Mouse (Mus musculus) hindbrain, postnatal 0 days (tissue): ENCODE measurements around the gene Ehd4. TPM values are rescaled to one million over a fixed set of nuclear protein-coding genes. Genes with fewer than 3 reads are reported as not detected.

Experiments used
- ATAC-seq: fragments of 200-750 bp; cut with Nextera tagmentation; 2 replicates; pipeline ENCODE4 v1.8.0; 2017; ENCODE audit warnings: mild to moderate bottlenecking, moderate TSS enrichment, moderate library complexity
- DNase-seq: peaks from one replicate; pipeline ENCODE4 v3.0.0-alpha.2; 2015; ENCODE audit warnings: low spot score
- H3K27ac ChIP-seq: fragments of 300-500 bp; sonication (generic); 2 replicates; pipeline ENCODE4 v1.5.1; 2014; ENCODE audit warnings: mild to moderate bottlenecking
- H3K27me3 ChIP-seq: fragments of 300-500 bp; sonication (generic); 2 replicates; pipeline ENCODE4 v1.6.1; 2014; ENCODE audit warnings: low read length, mixed read lengths; ENCODE audit not compliant: insufficient read depth
- H3K36me3 ChIP-seq: fragments of 300-500 bp; sonication (generic); 2 replicates; pipeline ENCODE4 v1.6.1; 2014; ENCODE audit warnings: low read length, mixed read lengths; ENCODE audit not compliant: insufficient read depth
- H3K4me1 ChIP-seq: fragments of 300-500 bp; sonication (generic); 2 replicates; pipeline ENCODE4 v1.6.1; 2014; ENCODE audit warnings: antibody characterized with exemption, low read length, mixed read lengths; ENCODE audit not compliant: insufficient read depth
- H3K4me2 ChIP-seq: fragments of 300-500 bp; sonication (generic); 2 replicates; pipeline ENCODE4 v1.6.1; 2014; ENCODE audit warnings: low read depth, mild to moderate bottlenecking, low read length, moderate library complexity, mixed read lengths
- H3K4me3 ChIP-seq: fragments of 300-500 bp; sonication (generic); 2 replicates; pipeline ENCODE4 v1.5.1; 2014; ENCODE audit warnings: low read length
- H3K9ac ChIP-seq: fragments of 300-500 bp; sonication (generic); replicated peaks from 2 replicates; pipeline ENCODE4 v1.6.1; 2014; ENCODE audit warnings: mild to moderate bottlenecking, low read length, moderate library complexity, mixed read lengths
- H3K9me3 ChIP-seq: fragments of 300-500 bp; sonication (generic); 2 replicates; pipeline ENCODE4 v1.6.1; 2016; ENCODE audit warnings: low read length, mixed read lengths
- CTCF ChIP-seq: IDR thresholded peaks from 2 replicates; pipeline ENCODE4 v1.5.1; 2016; ENCODE audit warnings: antibody characterized with exemption, control low read depth, low read depth
- WGBS: fragments of 180-500 bp; shearing (Covaris S2); extraction: QIAGEN DNeasy Blood & Tissue Kit; methylation state at CpG from one replicate; pipeline ENCODE4 v1.1.7; 2014; 5-methylcytosine and 5-hydroxymethylcytosine counted together
- polyA plus RNA-seq: library from polyadenylated mRNA; unstranded; fragments of >200 nt; fragmentation: Nextera tagmentation; extraction: Ambion mirVana; gene quantifications from 2 replicates; pipeline ENCODE4 v1.2.1, GENCODE M21; 2015
- total RNA-seq: library from RNA; depleted of rRNA; stranded (reverse); fragments of >200 nt; gene quantifications from 2 replicates; pipeline ENCODE4 v1.2.3, GENCODE M21; 2014

Gene Ehd4
- total and polyA plus RNA-seq, 2 experiments from 2014 or later: 6.3 to 24.6 TPM

DNA sequence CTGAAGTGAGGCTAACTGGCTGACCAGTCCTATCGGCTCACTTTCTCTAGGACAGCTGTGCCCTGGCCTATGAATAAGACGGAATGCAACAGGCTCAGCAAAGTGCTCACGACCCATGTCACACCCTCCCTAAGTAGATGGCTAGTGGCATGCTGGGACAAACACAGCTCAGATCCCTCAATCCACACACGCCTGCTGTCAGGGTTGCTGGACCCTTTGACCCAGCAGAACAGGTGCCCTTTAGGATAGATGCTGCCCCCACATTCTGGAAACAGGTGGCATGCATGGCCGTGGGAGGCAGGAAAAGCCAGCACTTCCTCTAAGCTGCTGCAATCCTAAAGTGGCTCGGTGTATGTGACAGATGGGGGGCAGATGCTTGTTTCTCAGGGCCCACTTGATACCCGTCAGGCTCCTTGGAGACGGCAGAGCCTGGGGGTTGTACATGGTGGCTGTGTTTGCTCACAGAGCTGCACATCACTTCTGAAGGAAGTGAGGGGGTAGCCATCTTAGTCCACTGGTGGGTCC, 84.9 kb downstream of the Ehd4 start:
- no peak for ATAC-seq
- H3K9ac ChIP-seq: no peak overlapping the region
- WGBS: 55% methylated on average over 8 of the region's 8 CpGs

DNA sequence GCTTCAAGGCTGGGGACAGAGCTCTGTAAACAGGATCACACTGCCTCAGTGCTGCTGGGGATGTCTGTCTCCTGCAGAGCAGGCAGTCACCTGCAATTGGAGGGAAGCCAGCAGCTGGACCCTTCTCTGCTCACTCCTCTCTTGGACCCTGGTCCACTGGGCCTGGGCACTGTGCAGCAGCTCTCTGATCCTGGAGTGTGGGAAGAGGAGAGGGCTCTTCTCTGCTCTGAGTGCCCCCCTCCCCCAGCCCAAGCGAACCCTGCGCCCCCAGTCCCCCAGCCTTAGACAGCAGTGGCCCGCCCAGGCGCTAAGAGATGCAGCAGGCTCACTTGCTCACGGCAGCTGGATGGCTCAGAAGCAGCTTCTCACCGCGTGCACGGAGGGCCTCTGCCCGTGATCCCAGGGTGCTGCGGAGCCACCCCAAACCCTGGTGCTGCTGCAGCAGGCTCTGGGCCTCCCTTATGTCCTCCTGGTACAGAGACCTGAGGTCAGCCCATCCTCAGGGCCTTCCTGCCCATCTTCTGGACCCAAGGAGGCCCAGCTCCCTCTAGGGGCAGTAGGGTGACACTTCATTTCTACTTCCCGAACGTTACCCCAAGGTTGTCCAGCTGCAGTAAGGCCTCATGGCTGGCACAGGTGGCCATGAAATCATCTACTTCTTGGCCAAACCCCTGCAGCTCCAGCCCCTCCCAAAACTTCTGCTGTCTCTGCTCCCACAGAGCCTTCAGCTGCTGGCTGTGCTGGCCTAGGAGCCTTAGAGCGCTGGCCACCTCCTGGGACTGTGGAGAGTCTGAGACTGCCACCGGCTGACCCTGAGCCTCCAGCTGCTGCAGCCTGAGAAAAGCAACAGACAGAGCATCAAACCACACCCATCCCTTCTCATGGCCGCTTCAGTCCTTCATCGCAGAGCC, 85.6 kb downstream of the Ehd4 start:
- no peak overlapping the region for H3K4me3 ChIP-seq
- peak; percentile 58 for DNase-seq
- ATAC-seq: peak; percentile 62
- no peaks in the 10 kb centered on the region for H3K27me3 ChIP-seq
- no peak overlapping the region for H3K4me2 ChIP-seq
- WGBS: 44% methylated on average over 16 of the region's 16 CpGs
- H3K4me1 ChIP-seq: no peaks in the 10 kb centered on the region
- H3K9me3 ChIP-seq: no peaks in the 10 kb centered on the region
- H3K9ac ChIP-seq: no peak overlapping the region
- TF ChIP-seq CTCF: peak; percentile 80
- no peak overlapping the region for H3K27ac ChIP-seq
- H3K36me3 ChIP-seq: no peaks in the 10 kb centered on the region

More for the DNA sequence above, 84.9 kb downstream of the Ehd4 start:
- TF ChIP-seq CTCF: no peak
- no peak for DNase-seq
- Histone ChIP-seq H3K4me1 (no peaks in the 10 kb centered on the region), H3K4me3 (no peak overlapping the region), H3K36me3 (no peaks in the 10 kb centered on the region), H3K4me2 (no peak overlapping the region), H3K9me3 (no peaks in the 10 kb centered on the region), H3K27ac (no peak overlapping the region), H3K27me3 (no peaks in the 10 kb centered on the region)

DNA sequence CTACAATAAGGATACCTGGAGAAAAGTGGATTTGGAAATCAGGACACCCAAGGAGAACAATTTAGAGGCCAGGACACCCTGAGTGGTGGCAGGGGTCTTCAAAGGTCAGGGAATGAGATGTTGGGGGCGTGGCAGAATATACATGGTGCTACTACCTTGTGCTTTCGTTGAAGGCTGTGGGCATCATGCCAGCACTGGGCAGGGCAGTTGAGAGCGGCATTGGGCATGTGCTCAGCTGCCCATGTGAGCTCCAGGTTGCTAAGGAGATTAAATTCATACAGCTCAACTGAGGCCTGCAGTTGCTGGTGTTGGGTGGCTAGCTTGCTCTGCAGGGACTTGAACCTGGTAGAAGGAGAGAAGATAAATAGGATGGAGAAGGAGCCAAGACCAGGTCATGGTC, 88.2 kb downstream of the Ehd4 start:
- H3K27ac ChIP-seq: no peak overlapping the region
- H3K36me3 ChIP-seq: no peaks in the 10 kb centered on the region
- H3K4me1 ChIP-seq: no peaks in the 10 kb centered on the region
- no peaks in the 10 kb centered on the region for H3K27me3 ChIP-seq
- H3K9ac ChIP-seq: no peak overlapping the region
- WGBS: 71% methylated on average over 3 of the region's 3 CpGs
- no peaks in the 10 kb centered on the region for H3K9me3 ChIP-seq
- ATAC-seq (no peak), DNase-seq (no peak)
- no peak overlapping the region for H3K4me3 ChIP-seq
- H3K4me2 ChIP-seq: no peak overlapping the region
- TF ChIP-seq CTCF: no peak

DNA sequence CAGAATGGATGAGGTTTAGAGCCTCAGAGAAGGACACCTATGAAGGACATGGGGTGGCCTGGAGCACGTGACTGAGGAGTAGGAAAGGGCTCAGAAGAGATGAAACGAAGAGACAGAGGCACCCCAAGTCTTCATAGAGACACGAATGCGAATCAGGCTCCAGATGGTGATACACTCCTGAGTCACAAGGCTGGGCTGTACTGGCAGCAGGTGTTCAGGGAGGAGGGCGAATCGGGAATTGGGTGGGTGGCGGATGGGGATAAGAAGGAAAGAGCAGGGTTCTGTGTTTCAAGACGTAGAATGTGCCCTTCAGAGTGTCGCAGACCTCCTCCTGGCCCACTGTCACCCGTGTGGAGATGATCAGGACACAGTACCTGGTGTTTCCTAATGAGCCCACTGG, 89.2 kb downstream of the Ehd4 start:
- H3K36me3 ChIP-seq: no peaks in the 10 kb centered on the region
- 91% methylated on average over 10 of the region's 10 CpGs for WGBS
- TF ChIP-seq CTCF: no peak
- no peak overlapping the region for H3K4me3 ChIP-seq
- DNase-seq: no peak
- H3K4me1 ChIP-seq: no peaks in the 10 kb centered on the region
- H3K4me2 ChIP-seq: no peak overlapping the region
- no peak overlapping the region for H3K9ac ChIP-seq
- no peak for ATAC-seq
- no peaks in the 10 kb centered on the region for H3K9me3 ChIP-seq
- no peak overlapping the region for H3K27ac ChIP-seq
- no peaks in the 10 kb centered on the region for H3K27me3 ChIP-seq

DNA sequence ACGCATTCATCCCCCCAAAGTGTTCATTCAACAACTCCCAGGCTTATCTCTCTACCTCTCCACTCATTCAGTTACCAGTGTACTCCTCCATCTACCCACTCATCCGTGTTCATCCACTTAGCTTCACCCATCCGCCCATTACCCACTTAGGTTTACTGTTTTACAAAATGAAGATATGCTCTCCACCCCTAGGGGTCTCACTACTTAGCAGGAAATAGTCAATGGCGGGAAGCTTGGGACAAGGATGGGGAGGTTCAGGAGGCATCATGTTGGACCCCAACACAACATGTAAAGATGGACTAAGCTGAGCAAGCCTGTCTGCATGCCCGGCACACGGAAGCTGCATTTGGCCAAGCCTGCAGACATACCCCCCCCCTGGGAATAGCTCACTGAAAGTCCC, 89.8 kb downstream of the Ehd4 start:
- Histone ChIP-seq H3K9me3 (no peaks in the 10 kb centered on the region), H3K27ac (no peak overlapping the region), H3K4me3 (no peak overlapping the region), H3K4me1 (no peaks in the 10 kb centered on the region), H3K4me2 (no peak overlapping the region), H3K9ac (no peak overlapping the region), H3K27me3 (no peaks in the 10 kb centered on the region), H3K36me3 (no peaks in the 10 kb centered on the region)
- DNase-seq (no peak), ATAC-seq (no peak)
- no peak; the same call in 1 of the 2 replicates for TF ChIP-seq CTCF
- 88% methylated on average over 6 of the region's 6 CpGs for WGBS

DNA sequence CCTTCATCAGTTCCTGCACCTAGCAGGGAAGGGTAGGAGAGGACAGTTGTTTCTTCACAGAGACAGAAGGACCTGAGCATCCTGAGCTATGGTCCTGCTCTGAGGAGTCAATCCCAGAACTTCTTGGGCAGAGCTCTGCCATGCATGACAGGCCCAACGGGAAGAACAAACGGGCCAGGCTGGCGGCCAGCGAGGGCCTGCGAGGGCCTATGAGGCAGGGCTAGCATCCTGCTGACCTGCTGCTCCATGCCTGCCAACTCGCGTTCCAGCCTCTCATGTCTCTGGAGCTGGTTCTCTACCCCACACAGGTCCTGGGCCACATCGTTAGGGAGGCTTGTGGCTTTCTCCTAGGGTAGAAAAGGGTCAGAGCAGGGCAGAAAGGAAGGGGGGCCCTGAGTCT, 92.2 kb downstream of the Ehd4 start:
- no peaks in the 10 kb centered on the region for H3K27me3 ChIP-seq
- no peak for ATAC-seq
- no peak for DNase-seq
- no peak overlapping the region for H3K27ac ChIP-seq
- no peak overlapping the region for H3K4me2 ChIP-seq
- no peaks in the 10 kb centered on the region for H3K9me3 ChIP-seq
- H3K4me1 ChIP-seq: no peaks in the 10 kb centered on the region
- TF ChIP-seq CTCF: no peak
- 75% methylated on average over 8 of the region's 8 CpGs for WGBS
- no peak overlapping the region for H3K4me3 ChIP-seq
- H3K36me3 ChIP-seq: no peaks in the 10 kb centered on the region
- no peak overlapping the region for H3K9ac ChIP-seq

DNA sequence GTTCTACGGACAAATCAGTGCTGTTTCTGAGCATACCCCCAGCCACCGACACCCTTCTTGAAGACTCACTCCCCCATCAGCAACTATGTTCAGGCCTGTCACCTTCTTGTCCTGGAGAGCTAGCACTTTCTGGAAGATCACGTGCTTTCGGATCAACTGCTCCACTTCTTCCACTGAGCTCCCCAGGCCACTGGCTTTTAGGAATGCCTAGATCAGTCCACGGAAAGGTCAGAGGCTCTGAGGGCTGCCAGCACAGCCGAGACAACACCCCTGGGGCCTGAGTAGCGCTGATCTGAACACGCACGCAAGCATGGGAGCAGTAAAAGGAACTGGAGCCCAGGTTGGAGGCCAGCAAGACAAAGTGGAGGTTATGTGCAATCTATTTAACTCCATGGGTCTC, 93.8 kb downstream of the Ehd4 start:
- Histone ChIP-seq H3K9ac (no peak overlapping the region), H3K27me3 (no peaks in the 10 kb centered on the region), H3K4me3 (no peak overlapping the region), H3K36me3 (no peaks in the 10 kb centered on the region), H3K27ac (no peak overlapping the region), H3K4me2 (no peak overlapping the region), H3K9me3 (no peaks in the 10 kb centered on the region), H3K4me1 (no peaks in the 10 kb centered on the region)
- ATAC-seq (no peak), DNase-seq (no peak)
- WGBS: 65% methylated on average over 9 of the region's 9 CpGs
- no peak for TF ChIP-seq CTCF
